Mouse (Mus musculus) cerebral cortex, adult 2 months (tissue): ENCODE results near the gene Gorasp2.

Source experiments
- whole genome bisulfite sequencing: fragments of 180-500 bp; shearing (Covaris S2); methylation state at CpG from one replicate; pipeline ENCODE4 v1.1.7; 2018; 5-methylcytosine and 5-hydroxymethylcytosine counted together

The Gorasp2 gene

DNA sequence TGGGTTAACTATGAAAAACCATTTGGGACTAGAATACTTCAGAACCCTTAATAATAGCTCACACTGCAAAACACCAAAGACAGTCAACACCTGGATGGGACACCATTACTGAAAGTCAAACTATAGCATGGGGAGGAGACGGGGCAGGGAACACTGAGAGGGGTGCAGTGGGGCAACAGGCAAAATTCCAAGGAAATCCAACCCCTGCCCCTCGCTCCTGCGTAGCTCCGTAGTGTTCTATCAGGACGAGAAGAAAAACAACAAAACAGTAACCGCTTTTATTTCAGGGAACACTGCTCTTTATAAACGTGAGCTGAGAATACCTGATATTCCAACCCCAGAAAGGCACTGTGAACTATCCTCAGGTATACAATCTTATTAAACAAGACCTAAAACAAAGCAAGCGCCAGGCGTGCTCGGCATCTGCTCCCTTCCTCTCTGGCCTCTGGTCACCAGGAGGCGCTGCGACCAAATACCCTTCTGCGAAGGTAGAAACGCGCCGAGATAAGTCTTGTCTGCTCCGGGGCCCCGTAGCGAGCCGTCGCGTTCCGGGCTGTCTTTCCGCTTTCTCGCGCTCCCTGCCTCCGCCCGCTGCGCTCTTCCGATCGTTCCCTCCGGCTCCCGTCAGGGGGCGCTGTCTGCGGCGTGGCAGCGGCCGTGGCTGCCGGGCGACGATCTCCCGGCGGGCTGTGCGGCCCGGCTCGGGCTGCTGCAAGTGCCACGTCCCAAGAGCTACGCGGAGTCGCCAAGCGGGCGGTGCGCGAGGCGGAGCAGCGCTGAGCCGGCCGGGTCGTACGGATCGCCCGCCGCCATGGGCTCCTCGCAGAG, at the start of gene Gorasp2:
Gorasp2 (plus strand) TSS at position 690 of the 828 bp plus-strand sequence.
- 1% methylated on average over 64 of the region's 64 CpGs for WGBS

- 83% methylated on average over 7 of the region's 7 CpGs for WGBS
Observed at GRCm38 (mm10) chr2:70614745-70615351, 46.5 kb upstream of the Gorasp2 start.

GRCm38 (mm10) chr2:70616076-70616475, 45.3 kb upstream of the Gorasp2 start:
- 87% methylated on average over 2 of the region's 2 CpGs for WGBS

GRCm38 (mm10) chr2:70616617-70617016, 44.8 kb upstream of the Gorasp2 start:
- 61% methylated on average over 3 of the region's 3 CpGs for WGBS

GRCm38 (mm10) chr2:70619232-70619835, 42.0 kb upstream of the Gorasp2 start:
- 88% methylated on average over 6 of the region's 6 CpGs for WGBS

DNA sequence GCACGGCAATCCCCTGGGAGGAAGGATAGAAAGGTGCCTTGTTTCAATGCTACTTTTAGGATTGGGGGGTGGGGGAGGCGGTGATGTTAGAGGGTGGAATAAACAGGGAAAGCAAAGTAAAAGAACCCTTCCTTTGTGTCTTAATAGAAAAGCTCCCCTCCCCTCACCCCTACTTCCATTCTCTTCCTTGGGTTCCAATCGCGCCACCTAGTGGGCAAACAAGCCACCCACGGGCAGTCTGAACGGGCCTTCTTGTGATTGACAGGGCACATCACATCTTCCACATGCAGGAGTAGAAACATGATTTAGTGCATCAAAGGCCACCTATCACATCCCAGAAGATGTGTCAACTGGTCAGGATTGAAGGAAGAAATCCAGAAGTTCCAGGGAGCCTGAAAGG, 41.2 kb upstream of the Gorasp2 start:
- 15% methylated on average over 6 of the region's 6 CpGs for WGBS

GRCm38 (mm10) chr2:70622244-70622643, 39.1 kb upstream of the Gorasp2 start:
- WGBS, result 52% methylated on average over 4 of the region's 4 CpGs

GRCm38 (mm10) chr2:70625761-70626160, 35.6 kb upstream of the Gorasp2 start:
- 45% methylated on average over 7 of the region's 7 CpGs for WGBS

- 92% methylated on average over 12 of the region's 12 CpGs for WGBS
Observed at GRCm38 (mm10) chr2:70628397-70628796, 33.0 kb upstream of the Gorasp2 start.

DNA sequence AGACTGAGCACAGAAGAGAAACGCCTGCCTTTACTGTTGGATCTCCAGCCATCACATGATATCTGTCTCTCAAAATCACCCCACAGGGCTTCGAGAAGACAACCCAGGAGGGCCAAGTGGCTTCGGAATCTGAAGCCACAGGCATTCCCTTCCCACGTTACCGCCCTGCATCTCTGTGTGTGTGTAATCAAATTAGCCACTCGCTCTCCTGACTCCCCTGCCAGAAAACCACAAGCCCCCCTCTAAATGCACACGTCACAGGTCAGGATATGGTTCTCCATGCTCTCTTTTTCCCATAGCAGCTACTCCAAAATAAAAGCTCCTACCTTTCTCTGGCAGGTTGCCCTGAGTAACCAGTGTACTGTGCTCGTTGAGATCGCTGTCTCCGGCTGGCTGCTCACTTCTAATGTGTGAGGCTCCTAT, 32.0 kb upstream of the Gorasp2 start:
- 24% methylated on average over 10 of the region's 10 CpGs for WGBS

- WGBS, result 79% methylated on average over 3 of the region's 3 CpGs
Observed at GRCm38 (mm10) chr2:70629921-70630320, 31.5 kb upstream of the Gorasp2 start.

DNA sequence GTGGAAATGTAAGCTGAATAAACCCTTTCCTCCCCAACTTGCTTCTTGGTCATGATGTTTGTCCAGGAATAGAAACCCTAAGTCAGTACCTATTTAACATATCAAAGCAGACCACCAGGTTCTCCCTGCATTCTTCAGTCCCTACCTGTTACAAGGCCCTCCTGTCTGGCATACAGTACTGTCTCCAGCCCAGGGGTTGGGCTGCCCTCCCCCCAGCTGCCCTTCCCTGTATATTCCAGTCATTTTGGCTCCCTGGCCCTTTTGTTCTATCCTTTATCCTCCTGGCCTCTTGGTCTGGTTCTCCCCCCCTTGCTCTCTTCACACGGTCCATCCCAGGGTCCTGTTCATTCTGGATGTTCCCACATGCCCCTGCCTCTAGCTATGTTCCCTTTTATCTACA, 30.1 kb upstream of the Gorasp2 start:
- 90% methylated on average over 1 of the region's 1 CpGs for WGBS

DNA sequence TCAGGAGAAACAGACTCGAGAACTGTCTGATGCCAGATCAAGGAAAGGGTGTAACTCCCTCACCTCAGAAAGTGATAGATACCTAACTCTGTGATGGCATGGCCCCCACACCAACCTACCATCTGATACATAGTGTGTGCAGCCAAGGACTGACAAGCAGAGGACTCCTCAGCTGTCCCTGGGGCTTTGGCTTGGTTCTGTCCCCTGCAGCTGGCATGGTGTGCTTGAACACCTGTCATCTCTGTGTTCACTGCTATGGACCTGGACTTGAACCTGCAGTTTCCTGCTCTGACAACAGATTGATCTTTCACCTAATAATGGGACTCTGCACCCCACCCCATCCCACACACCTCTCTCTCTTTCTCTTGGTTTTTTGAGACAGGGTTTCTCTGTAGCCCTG, 29.0 kb upstream of the Gorasp2 start:
- WGBS, result 88% methylated on average over 1 of the region's 1 CpGs

DNA sequence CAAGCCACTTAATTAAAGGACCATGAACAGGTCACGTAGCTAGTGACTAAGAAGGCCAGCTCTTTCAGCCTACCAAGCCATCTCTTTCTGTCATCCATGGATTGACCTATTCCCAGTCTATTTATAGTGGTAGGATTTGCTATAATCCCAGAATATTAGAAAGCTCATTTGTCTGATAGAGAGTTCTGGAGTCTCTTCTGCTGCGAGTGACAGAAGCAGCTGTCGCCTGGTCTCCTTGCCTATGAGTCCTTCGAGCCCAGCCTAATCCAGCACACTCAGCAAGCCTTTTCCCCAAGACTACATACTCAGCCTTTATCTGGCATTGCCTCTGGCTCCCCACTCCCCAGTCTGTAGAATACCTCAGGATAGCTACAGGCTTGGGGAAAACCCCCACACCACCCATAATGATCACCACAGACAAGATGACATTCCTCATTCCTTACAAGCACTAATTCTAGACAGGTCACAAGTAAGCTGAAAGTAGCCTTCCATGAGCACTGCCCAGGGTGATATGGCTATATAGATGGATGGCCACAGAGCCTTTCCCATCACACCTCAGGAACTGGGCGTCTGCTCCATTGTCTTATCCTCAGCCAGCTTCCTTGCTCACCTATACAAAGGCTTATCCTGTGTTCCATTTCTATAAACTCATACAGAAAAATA, 27.2 kb upstream of the Gorasp2 start:
- WGBS, result 99% methylated on average over 5 of the region's 5 CpGs

- WGBS, result 64% methylated on average over 16 of the region's 16 CpGs
Observed at GRCm38 (mm10) chr2:70642971-70643565, 18.3 kb upstream of the Gorasp2 start.

DNA sequence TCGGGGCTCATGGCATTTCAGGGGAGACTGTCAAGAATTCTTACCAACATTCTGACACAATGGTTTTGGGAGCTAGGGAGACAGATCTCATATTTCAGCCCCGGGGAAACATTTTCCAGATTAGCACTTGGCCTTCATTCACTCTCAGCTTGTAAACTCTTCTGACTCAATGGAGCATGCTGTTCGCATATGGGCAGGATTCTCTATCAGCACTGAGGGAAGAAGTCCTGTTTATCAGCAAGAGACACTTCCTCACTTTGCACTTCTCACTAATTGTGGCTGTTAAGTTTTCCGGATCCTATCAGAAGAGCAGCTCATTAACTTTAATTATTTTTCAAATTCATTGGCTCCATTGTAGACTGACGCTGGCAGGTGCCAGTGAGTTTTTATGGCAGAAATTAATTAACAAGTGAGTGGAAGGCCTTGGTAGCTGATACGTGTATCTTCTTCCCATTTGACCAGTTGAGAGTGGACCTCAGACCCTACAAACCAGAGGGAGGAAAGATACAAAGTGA, 16.1 kb upstream of the Gorasp2 start:
- 78% methylated on average over 6 of the region's 6 CpGs for WGBS

DNA sequence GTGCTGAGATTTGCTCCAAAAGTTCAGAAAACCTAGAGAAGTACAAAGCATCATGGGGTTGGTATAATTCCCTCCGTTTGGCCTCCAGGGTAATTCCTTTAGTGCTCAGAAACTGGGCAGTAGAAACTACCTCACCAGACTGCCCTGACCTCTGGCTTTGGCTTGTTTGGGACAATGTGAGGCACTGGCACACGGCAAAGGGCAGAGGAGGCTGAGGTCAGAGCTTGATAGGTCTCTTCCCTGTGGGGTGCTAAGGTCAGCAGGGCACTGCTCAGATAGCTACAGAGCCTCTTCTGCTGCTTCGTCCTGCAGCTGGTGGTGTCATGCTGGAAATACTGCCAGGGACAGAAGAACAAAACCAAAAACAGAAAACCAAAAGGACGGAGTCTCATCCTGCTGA, 13.7 kb upstream of the Gorasp2 start:
- WGBS, result 75% methylated on average over 4 of the region's 4 CpGs

DNA sequence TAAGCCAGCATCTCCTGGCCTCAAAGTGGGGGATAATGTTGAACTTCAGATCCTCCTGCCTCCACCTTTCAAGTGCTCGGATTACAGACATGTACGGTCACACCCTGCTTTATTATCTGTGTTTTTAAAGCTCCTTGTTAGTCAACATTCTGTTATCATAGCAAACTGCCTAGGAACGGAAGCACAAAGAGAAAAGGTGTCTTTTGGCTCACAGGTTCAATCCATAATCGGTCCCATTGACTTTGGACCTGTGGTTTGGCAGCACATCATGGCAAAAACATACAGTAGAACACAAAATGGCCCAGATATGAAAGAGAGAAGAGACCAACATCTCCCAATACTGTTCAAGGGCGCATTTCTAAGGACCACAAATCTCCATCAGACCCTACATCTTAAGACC, 13.1 kb upstream of the Gorasp2 start:
- 92% methylated on average over 5 of the region's 5 CpGs for WGBS

DNA sequence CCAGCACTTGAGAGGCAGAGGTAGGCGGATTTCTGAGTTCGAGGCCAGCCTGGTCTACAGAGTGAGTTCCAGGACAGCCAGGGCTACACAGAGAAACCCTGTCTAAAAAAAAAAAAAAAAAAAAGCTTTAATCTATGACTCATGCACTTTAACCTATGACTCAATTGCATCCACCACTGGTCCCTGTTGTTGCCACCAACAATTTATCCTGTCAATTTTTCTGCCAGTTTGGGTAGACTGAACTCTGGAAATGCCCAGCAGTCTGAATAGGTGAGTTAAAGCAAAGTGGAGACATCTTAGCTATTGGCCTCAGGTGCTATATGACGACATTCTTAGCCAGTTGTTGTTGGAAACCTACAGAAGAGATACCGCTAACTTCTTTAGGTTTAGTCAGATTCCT, 11.9 kb upstream of the Gorasp2 start:
- WGBS, result 89% methylated on average over 4 of the region's 4 CpGs

GRCm38 (mm10) chr2:70651820-70652219, 9.6 kb upstream of the Gorasp2 start:
- 76% methylated on average over 6 of the region's 6 CpGs for WGBS

DNA sequence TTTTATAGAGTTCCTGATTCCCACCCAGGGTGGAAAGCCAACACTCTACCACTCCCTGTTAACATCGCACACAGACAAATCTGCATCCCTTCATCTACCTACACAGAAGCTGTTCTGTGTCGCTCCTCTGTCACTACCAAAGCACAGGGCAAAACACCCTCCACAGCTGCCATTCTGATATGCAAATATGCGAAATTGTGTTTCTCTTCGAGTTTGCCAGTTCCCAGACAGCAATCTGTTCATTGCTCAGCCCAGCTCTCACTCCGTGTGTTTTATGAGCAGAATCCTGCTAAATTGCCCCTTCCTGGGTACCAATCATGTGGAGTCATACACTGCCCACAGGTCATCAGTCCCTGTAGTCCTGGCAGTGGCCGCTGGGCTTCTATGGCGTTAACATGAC, 4.3 kb upstream of the Gorasp2 start:
- WGBS, result 46% methylated on average over 7 of the region's 7 CpGs
